Mouse (Mus musculus) testis, adult 2 months (tissue): ENCODE results near the gene Prima1. TPM values are rescaled to one million over a fixed set of nuclear protein-coding genes. Genes with fewer than 3 reads are reported as not detected.

Experiments
- H3K27ac ChIP-seq: fragments of 200-500 bp; 2 replicates; pipeline ENCODE4 v1.5.1; 2012; ENCODE audit warnings: low read depth, low read length; ENCODE audit not compliant: control insufficient read depth, insufficient read depth
- H3K27me3 ChIP-seq: fragments of 200-500 bp; 2 replicates; pipeline ENCODE4 v1.6.1; 2012; ENCODE audit warnings: mild to moderate bottlenecking, low read length, moderate library complexity; ENCODE audit not compliant: control insufficient read depth, insufficient read depth
- H3K36me3 ChIP-seq: fragments of 200-500 bp; 2 replicates; pipeline ENCODE4 v1.6.1; 2012; ENCODE audit warnings: mild to moderate bottlenecking, low read length; ENCODE audit not compliant: control insufficient read depth, insufficient read depth
- H3K4me1 ChIP-seq: fragments of 200-500 bp; 2 replicates; pipeline ENCODE4 v1.6.1; 2012; ENCODE audit warnings: low read length; ENCODE audit not compliant: control insufficient read depth, insufficient read depth
- H3K4me3 ChIP-seq: fragments of 200-500 bp; 2 replicates; pipeline ENCODE4 v1.5.1; 2012; ENCODE audit warnings: low read depth, mild to moderate bottlenecking, low read length, moderate library complexity, mixed read lengths; ENCODE audit not compliant: control insufficient read depth
- CTCF ChIP-seq: fragments of 200-500 bp; IDR thresholded peaks from 2 replicates; pipeline ENCODE4 v1.5.1; 2012; ENCODE audit warnings: low read depth, mild to moderate bottlenecking, inconsistent platforms, low read length, moderate library complexity; ENCODE audit not compliant: control insufficient read depth, insufficient read depth, insufficient replicate concordance
- POLR2A ChIP-seq: fragments of 200-500 bp; IDR thresholded peaks from 2 replicates; pipeline ENCODE4 v1.6.1; 2012; ENCODE audit warnings: low read depth, mild to moderate bottlenecking, inconsistent platforms, low read length, moderate library complexity; ENCODE audit not compliant: control insufficient read depth
- polyA plus RNA-seq: library from polyadenylated mRNA; depleted of rRNA; stranded (reverse); fragments of >200 nt; gene quantifications from 2 replicates; pipeline ENCODE4 v1.2.3, GENCODE M21; 2012

The Prima1 gene
- polyA plus RNA-seq, 1 experiment = 0.81 TPM

- Histone ChIP-seq H3K4me1 (no peaks in the 10 kb centered on the region), H3K36me3 (no peaks in the 10 kb centered on the region), H3K27ac (no peak overlapping the region), H3K27me3 (no peaks in the 10 kb centered on the region), H3K4me3 (no peak overlapping the region)
- no peak for TF ChIP-seq CTCF
- TF ChIP-seq POLR2A = no peak
Observed at GRCm38 (mm10) chr12:103164101-103165030, 77.6 kb downstream of the Prima1 start.

GRCm38 (mm10) chr12:103163596-103163995 is 78.4 kb downstream of the Prima1 start:
- TF ChIP-seq CTCF = no peak
- TF ChIP-seq POLR2A = no peak
- Histone ChIP-seq H3K4me1 (no peaks in the 10 kb centered on the region), H3K27ac (no peak overlapping the region)

GRCm38 (mm10) chr12:103160721-103161120 is 81.2 kb downstream of the Prima1 start:
- no peaks in the 10 kb centered on the region for H3K36me3 ChIP-seq
- H3K4me1 ChIP-seq = no peaks in the 10 kb centered on the region
- no peak overlapping the region for H3K27ac ChIP-seq
- no peaks in the 10 kb centered on the region for H3K27me3 ChIP-seq
- TF ChIP-seq CTCF (no peak), POLR2A (no peak)
- no peak overlapping the region for H3K4me3 ChIP-seq

More at GRCm38 (mm10) chr12:103163596-103163995, 78.4 kb downstream of the Prima1 start:
- Histone ChIP-seq H3K27me3 (no peaks in the 10 kb centered on the region), H3K36me3 (no peaks in the 10 kb centered on the region), H3K4me3 (no peak overlapping the region)

GRCm38 (mm10) chr12:103159016-103159415 is 82.9 kb downstream of the Prima1 start:
- H3K27ac ChIP-seq = no peak overlapping the region
- TF ChIP-seq CTCF = no peak
- no peak for TF ChIP-seq POLR2A
- no peak overlapping the region for H3K4me3 ChIP-seq
- no peaks in the 10 kb centered on the region for H3K36me3 ChIP-seq
- H3K27me3 ChIP-seq = no peaks in the 10 kb centered on the region
- H3K4me1 ChIP-seq = no peaks in the 10 kb centered on the region

- TF ChIP-seq POLR2A (no peak), CTCF (no peak)
- Histone ChIP-seq H3K36me3 (no peaks in the 10 kb centered on the region), H3K4me1 (no peaks in the 10 kb centered on the region), H3K4me3 (no peak overlapping the region), H3K27ac (no peak overlapping the region), H3K27me3 (no peaks in the 10 kb centered on the region)
Observed at GRCm38 (mm10) chr12:103157129-103157910, 84.6 kb downstream of the Prima1 start.

- no peak overlapping the region for H3K4me3 ChIP-seq
- H3K4me1 ChIP-seq = no peaks in the 10 kb centered on the region
- no peak for TF ChIP-seq CTCF
- no peak for TF ChIP-seq POLR2A
- no peaks in the 10 kb centered on the region for H3K27me3 ChIP-seq
- H3K36me3 ChIP-seq = no peaks in the 10 kb centered on the region
- no peak overlapping the region for H3K27ac ChIP-seq
Observed at GRCm38 (mm10) chr12:103155406-103155805, 86.5 kb downstream of the Prima1 start.

- no peaks in the 10 kb centered on the region for H3K4me1 ChIP-seq
- H3K4me3 ChIP-seq = no peak overlapping the region
- no peaks in the 10 kb centered on the region for H3K36me3 ChIP-seq
- no peak overlapping the region for H3K27ac ChIP-seq
- no peaks in the 10 kb centered on the region for H3K27me3 ChIP-seq
- TF ChIP-seq CTCF (peak; percentile 73; the same call in 1 of the 2 replicates), POLR2A (no peak)
Observed at GRCm38 (mm10) chr12:103154927-103155326, 87.0 kb downstream of the Prima1 start.
